8 mouse cellular contexts compared by ENCODE assay signal in the genomic region with DNA sequence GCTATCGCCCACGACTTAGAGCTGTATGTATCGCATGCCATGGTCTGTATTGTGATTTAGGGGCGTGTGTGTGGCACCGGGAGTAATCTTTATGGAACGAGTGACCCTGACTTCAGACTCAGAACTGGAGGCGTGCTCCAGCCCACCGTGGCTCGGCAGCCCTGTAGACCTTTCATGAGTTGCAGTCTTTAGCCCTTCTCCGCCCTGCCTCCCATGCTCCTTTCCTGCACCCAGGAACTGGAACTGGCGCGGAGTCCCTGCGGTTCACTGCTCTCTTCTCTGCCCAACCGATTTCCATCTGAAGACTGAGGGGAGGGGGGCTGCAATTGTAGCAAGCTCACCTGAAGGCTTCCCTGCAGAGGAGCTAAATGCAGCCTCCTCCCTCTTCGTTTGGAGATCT. TPM values are rescaled to one million over a fixed set of nuclear protein-coding genes. Genes with fewer than 3 reads are reported as not detected.
DNase-seq lines count a peak whose midpoint lies in the region; ATAC-seq and TF ChIP-seq lines count a peak whose summit lies in the region.

No protein-coding gene starts in this region.

- peak overlapping the region; percentile 63 for H3K4me3 ChIP-seq in lung, adult 2 months (replicated peaks; ENCODE audit: extremely low read depth, low read depth, low read length)
- H3K4me3 ChIP-seq in embryonic facial prominence, embryonic 15.5 days (replicated peaks): peak overlapping the region; percentile 90
- peak overlapping the region; percentile 98 for H3K4me3 ChIP-seq in limb, embryonic 12.5 days (replicated peaks)
- peak overlapping the region; percentile 80 for H3K4me3 ChIP-seq in stomach, embryonic 14.5 days (ENCODE audit: low read depth, low read length)

- WGBS in lung, adult 2 months: under 1% methylated on average over 15 of the region's 15 CpGs
- WGBS in embryonic facial prominence, embryonic 15.5 days: under 1% methylated on average over 15 of the region's 15 CpGs
- under 1% methylated on average over 15 of the region's 15 CpGs for WGBS in limb, embryonic 12.5 days
- WGBS in stomach, embryonic 14.5 days: 0% methylated on average over 15 of the region's 15 CpGs

- H3K36me3 ChIP-seq in embryonic facial prominence, embryonic 15.5 days: peaks cover 21% of the 10 kb centered on the region
- peaks cover 32% of the 10 kb centered on the region for H3K36me3 ChIP-seq in limb, embryonic 12.5 days
- peaks cover 7% of the 10 kb centered on the region; the same call in 1 of the 2 replicates for H3K36me3 ChIP-seq in stomach, embryonic 14.5 days (ENCODE audit: control insufficient read depth, insufficient read depth, low read length)

- no peak for TF ChIP-seq CTCF in lung, adult 2 months (IDR thresholded peaks at IDR 0.05; ENCODE audit: insufficient read depth, low read length)

- H3K4me1 ChIP-seq in lung, adult 2 months (ENCODE audit: control insufficient read depth, insufficient read depth, low read length): peaks cover 5% of the 10 kb centered on the region
- peaks cover 17% of the 10 kb centered on the region for H3K4me1 ChIP-seq in embryonic facial prominence, embryonic 15.5 days
- H3K4me1 ChIP-seq in limb, embryonic 12.5 days (replicated peaks): peaks cover 18% of the 10 kb centered on the region
- H3K4me1 ChIP-seq in stomach, embryonic 14.5 days (ENCODE audit: control insufficient read depth, insufficient read depth, low read length): peaks cover 6% of the 10 kb centered on the region; the same call in 1 of the 2 replicates

- H3K9me3 ChIP-seq in embryonic facial prominence, embryonic 15.5 days (replicated peaks): no peaks in the 10 kb centered on the region
- H3K9me3 ChIP-seq in limb, embryonic 12.5 days: no peaks in the 10 kb centered on the region
- H3K9me3 ChIP-seq in stomach, embryonic 14.5 days (ENCODE audit: control insufficient read depth, low read depth, low read length): no peaks in the 10 kb centered on the region

- no peak for TF ChIP-seq POLR2A in lung, adult 2 months (IDR thresholded peaks at IDR 0.05; ENCODE audit: borderline replicate concordance, extremely low read depth, low read depth, low read length)

- no peak for ATAC-seq in embryonic facial prominence, embryonic 15.5 days (ENCODE audit: insufficient number of reproducible peaks, low FRiP score, low TSS enrichment, low read depth)
- no peak for ATAC-seq in limb, embryonic 12.5 days (ENCODE audit: insufficient number of reproducible peaks, insufficient read depth, low FRiP score, low TSS enrichment, low read depth)
- no peak for ATAC-seq in stomach, embryonic 14.5 days (ENCODE audit: insufficient number of reproducible peaks, insufficient read depth, low FRiP score, low read depth)
- no peak for ATAC-seq in monocyte, adult 5-6 weeks (replicated peaks; ENCODE audit: insufficient number of reproducible peaks, low FRiP score, low TSS enrichment, poor library complexity, severe bottlenecking)

- H3K27me3 ChIP-seq in embryonic facial prominence, embryonic 15.5 days: no peaks in the 10 kb centered on the region
- no peaks in the 10 kb centered on the region for H3K27me3 ChIP-seq in limb, embryonic 12.5 days
- no peaks in the 10 kb centered on the region for H3K27me3 ChIP-seq in stomach, embryonic 14.5 days (ENCODE audit: control insufficient read depth, insufficient read depth, low read length)

- peak overlapping the region; percentile 94 for H3K4me2 ChIP-seq in embryonic facial prominence, embryonic 15.5 days (replicated peaks)
- H3K4me2 ChIP-seq in limb, embryonic 12.5 days: peak overlapping the region; percentile 93
- peak overlapping the region; percentile 95 for H3K4me2 ChIP-seq in stomach, embryonic 14.5 days (replicated peaks; ENCODE audit: low read depth, low read length)

- peak overlapping the region; percentile 65 for H3K9ac ChIP-seq in embryonic facial prominence, embryonic 15.5 days
- H3K9ac ChIP-seq in limb, embryonic 12.5 days (replicated peaks): peak overlapping the region; percentile 71
- H3K9ac ChIP-seq in stomach, embryonic 14.5 days (replicated peaks; ENCODE audit: low read depth, low read length): peak overlapping the region; percentile 70

- no peak for DNase-seq in lung, adult 2 months
- DNase-seq in lung, postnatal 14 days: no peak
- no peak for DNase-seq in frontal cortex, postnatal 10 days (ENCODE audit: low spot score in 2 of 2)
- no peak for DNase-seq in spleen, adult 18-20 months

- peak overlapping the region; percentile 94; the same call in 1 of the 2 replicates for H3K27ac ChIP-seq in embryonic facial prominence, embryonic 15.5 days (replicated peaks)
- H3K27ac ChIP-seq in limb, embryonic 12.5 days: peak overlapping the region; percentile 90; the same call in 1 of the 2 replicates
- H3K27ac ChIP-seq in stomach, embryonic 14.5 days (ENCODE audit: low read length): no peak overlapping the region; the same call in 1 of the 2 replicates

RNA-seq across cellular contexts. Expression of a gene that starts 1.0 kb away (rescaled TPM):
- 14.7 and 23.8 TPM in 2 replicates for polyA plus RNA-seq in lung, adult 2 months (2012; rRNA removed)
- 28.3 and 29.8 TPM in 2 replicates for polyA plus RNA-seq in embryonic facial prominence, embryonic 15.5 days (2015; fragmentation: Nextera tagmentation; extraction: Ambion mirVana)
- polyA plus RNA-seq in limb, embryonic 12.5 days (2016; fragmentation: Nextera tagmentation; extraction: Ambion mirVana): 32.2 and 36.7 TPM in 2 replicates
- polyA plus RNA-seq in stomach, embryonic 14.5 days (2014; fragmentation: Nextera tagmentation; extraction: Ambion mirVana): 28.1 and 30.5 TPM in 2 replicates
- total RNA-seq in monocyte, adult 5-6 weeks (2017): 2.2 to 7.0 TPM (median 3.6 TPM) in 3 replicates

RNA-seq across cellular contexts. Expression of a gene that starts 8.6 kb away (rescaled TPM):
- 193 and 242 TPM in 2 replicates for polyA plus RNA-seq in lung, adult 2 months (2012; rRNA removed)
- 5.6 and 6.5 TPM in 2 replicates for polyA plus RNA-seq in embryonic facial prominence, embryonic 15.5 days (2015; fragmentation: Nextera tagmentation; extraction: Ambion mirVana)
- 0.95 TPM in 1 of 2 replicates, not detected in the other for polyA plus RNA-seq in limb, embryonic 12.5 days (2016; fragmentation: Nextera tagmentation; extraction: Ambion mirVana)
- 3.7 and 6.8 TPM in 2 replicates for polyA plus RNA-seq in stomach, embryonic 14.5 days (2014; fragmentation: Nextera tagmentation; extraction: Ambion mirVana)
- 1.6 TPM in 1 of 3 replicates, not detected in the others for total RNA-seq in monocyte, adult 5-6 weeks (2017)

RNA-seq across cellular contexts. Expression of a gene that starts 15.0 kb away (rescaled TPM):
- 170 and 173 TPM in 2 replicates for polyA plus RNA-seq in lung, adult 2 months (2012; rRNA removed)
- 71.6 and 71.9 TPM in 2 replicates for polyA plus RNA-seq in embryonic facial prominence, embryonic 15.5 days (2015; fragmentation: Nextera tagmentation; extraction: Ambion mirVana)
- 44.3 and 45.8 TPM in 2 replicates for polyA plus RNA-seq in limb, embryonic 12.5 days (2016; fragmentation: Nextera tagmentation; extraction: Ambion mirVana)
- 35.0 and 46.3 TPM in 2 replicates for polyA plus RNA-seq in stomach, embryonic 14.5 days (2014; fragmentation: Nextera tagmentation; extraction: Ambion mirVana)
- total RNA-seq in monocyte, adult 5-6 weeks (2017): 9.7 to 24.0 TPM (median 21.3 TPM) in 3 replicates

RNA-seq across cellular contexts. Expression of a gene that starts 43.6 kb away (rescaled TPM):
- 44.0 and 60.3 TPM in 2 replicates for polyA plus RNA-seq in lung, adult 2 months (2012; rRNA removed)
- polyA plus RNA-seq in embryonic facial prominence, embryonic 15.5 days (2015; fragmentation: Nextera tagmentation; extraction: Ambion mirVana): 30.7 and 31.5 TPM in 2 replicates
- 38.8 and 46.8 TPM in 2 replicates for polyA plus RNA-seq in limb, embryonic 12.5 days (2016; fragmentation: Nextera tagmentation; extraction: Ambion mirVana)
- polyA plus RNA-seq in stomach, embryonic 14.5 days (2014; fragmentation: Nextera tagmentation; extraction: Ambion mirVana): 20.5 and 22.6 TPM in 2 replicates
- total RNA-seq in monocyte, adult 5-6 weeks (2017): not detected in 3 replicates

RNA-seq across cellular contexts. Expression of a gene that starts 44.6 kb away (rescaled TPM):
- polyA plus RNA-seq in lung, adult 2 months (2012; rRNA removed): 237 and 245 TPM in 2 replicates
- polyA plus RNA-seq in embryonic facial prominence, embryonic 15.5 days (2015; fragmentation: Nextera tagmentation; extraction: Ambion mirVana): 54.6 and 57.3 TPM in 2 replicates
- 55.4 and 62.1 TPM in 2 replicates for polyA plus RNA-seq in limb, embryonic 12.5 days (2016; fragmentation: Nextera tagmentation; extraction: Ambion mirVana)
- 44.7 and 45.4 TPM in 2 replicates for polyA plus RNA-seq in stomach, embryonic 14.5 days (2014; fragmentation: Nextera tagmentation; extraction: Ambion mirVana)
- 47.7 to 111 TPM (median 96.8 TPM) in 3 replicates for total RNA-seq in monocyte, adult 5-6 weeks (2017)

Comparison
In these comparisons a context has a peak if more than half of its experiments do, and no peak if none do; other contexts are left out.
1. RNA of a gene that starts 8.6 kb away (polyA plus RNA-seq): 193 to 242 TPM in lung, adult 2 months; 5.6 to 6.5 TPM in embryonic facial prominence, embryonic 15.5 days, 3.7 to 6.8 TPM in stomach, embryonic 14.5 days and 0.95 TPM in limb, embryonic 12.5 days; every median in the first group is over 10 times any median in the second.
2. Peak in every context shown above with its lines, with median percentiles within 50 percentile points of each other: H3K4me3 ChIP-seq, H3K4me2 ChIP-seq and H3K9ac ChIP-seq.